Mouse (Mus musculus) liver, adult 2 months (tissue): ENCODE measurements around the gene Syt13. TPM values are rescaled to one million over a fixed set of nuclear protein-coding genes. Genes with fewer than 3 reads are reported as not detected.

ENCODE experiments used
- DNase-seq: peaks from one replicate; pipeline ENCODE4 v3.0.0-alpha.2; 2011; ENCODE audit warnings: low read depth, low spot score; ENCODE audit errors: extremely low read depth
- H3K27ac ChIP-seq: fragments of 200-500 bp; replicated peaks from 2 replicates; pipeline ENCODE4 v1.5.1; 2012; ENCODE audit warnings: low read depth, mild to moderate bottlenecking, control low read depth, inconsistent platforms, low read length; ENCODE audit not compliant: insufficient read depth
- H3K27me3 ChIP-seq: fragments of 200-500 bp; 2 replicates; pipeline ENCODE4 v1.6.1; 2012; ENCODE audit warnings: mild to moderate bottlenecking, moderate library complexity, low read length, inconsistent platforms; ENCODE audit not compliant: control insufficient read depth, insufficient read depth
- H3K36me3 ChIP-seq: fragments of 200-500 bp; 2 replicates; pipeline ENCODE4 v1.6.1; 2012; ENCODE audit warnings: low read length, inconsistent platforms; ENCODE audit not compliant: control insufficient read depth, insufficient read depth
- H3K4me1 ChIP-seq: fragments of 200-500 bp; 2 replicates; pipeline ENCODE4 v1.6.1; 2011; ENCODE audit warnings: low read length; ENCODE audit not compliant: control insufficient read depth, insufficient read depth
- H3K4me3 ChIP-seq: fragments of 200-500 bp; 2 replicates; pipeline ENCODE4 v1.5.1; 2011; ENCODE audit warnings: low read depth, mild to moderate bottlenecking, control low read depth, low read length, moderate library complexity; ENCODE audit not compliant: insufficient read depth
- H3K79me2 ChIP-seq: fragments of 200-500 bp; 2 replicates; pipeline ENCODE4 v1.6.1; 2012; ENCODE audit warnings: inconsistent platforms, mild to moderate bottlenecking, low read length, moderate library complexity; ENCODE audit not compliant: control insufficient read depth, insufficient read depth
- H3K9ac ChIP-seq: fragments of 200-500 bp; 2 replicates; pipeline ENCODE4 v1.6.1; 2012; ENCODE audit warnings: low read depth, mild to moderate bottlenecking, control low read depth, inconsistent platforms, low read length
- CTCF ChIP-seq: fragments of 200-500 bp; IDR thresholded peaks from 2 replicates; pipeline ENCODE4 v1.5.1; 2011; ENCODE audit warnings: low read depth, low read length, control low read depth
- POLR2A ChIP-seq: fragments of 200-500 bp; IDR thresholded peaks from 2 replicates; pipeline ENCODE4 v1.6.1; 2011; ENCODE audit warnings: low read length, control low read depth; ENCODE audit not compliant: insufficient read depth; ENCODE audit errors: extremely low read depth
- WGBS: fragments of 180-500 bp; shearing (Covaris S2); methylation state at CpG from one replicate; pipeline ENCODE4 v1.1.7; 2018; 5-methylcytosine and 5-hydroxymethylcytosine counted together
- polyA plus RNA-seq: library from polyadenylated mRNA; depleted of rRNA; stranded (reverse); fragments of >200 nt; gene quantifications from 2 replicates; pipeline ENCODE4 v1.2.3, GENCODE M21; 2012
- total RNA-seq: library from RNA; depleted of rRNA; stranded (reverse); fragments of >200 nt; gene quantifications from 2 replicates; pipeline ENCODE4 v1.2.3, GENCODE M21; 2014

Syt13 gene
- total and polyA plus RNA-seq, 2 experiments: not detected

- no peaks in the 10 kb centered on the region for H3K36me3 ChIP-seq
- H3K27me3 ChIP-seq: no peaks in the 10 kb centered on the region
- no peaks in the 10 kb centered on the region for H3K79me2 ChIP-seq
- WGBS: 87% methylated on average over 3 of the region's 3 CpGs
- DNase-seq: no peak
- H3K4me3 ChIP-seq: no peak overlapping the region
- no peak overlapping the region for H3K9ac ChIP-seq
- TF ChIP-seq CTCF (no peak), POLR2A (no peak)
- H3K4me1 ChIP-seq: no peaks in the 10 kb centered on the region
- H3K27ac ChIP-seq: no peak overlapping the region
Observed at GRCm38 (mm10) chr2:92877488-92877887, 37.4 kb upstream of the Syt13 start.

- no peak overlapping the region for H3K9ac ChIP-seq
- peak; percentile 15 for DNase-seq
- WGBS: 6% methylated on average over 15 of the region's 15 CpGs
Observed at GRCm38 (mm10) chr2:92883039-92883911, 31.6 kb upstream of the Syt13 start.

GRCm38 (mm10) chr2:92883912-92884243, 31.0 kb upstream of the Syt13 start:
- H3K27ac ChIP-seq: no peak overlapping the region
- peak; percentile 9 for DNase-seq
- TF ChIP-seq POLR2A: no peak
- no peak for TF ChIP-seq CTCF
- no peaks in the 10 kb centered on the region for H3K4me1 ChIP-seq
- no peaks in the 10 kb centered on the region for H3K79me2 ChIP-seq
- H3K27me3 ChIP-seq: no peaks in the 10 kb centered on the region
- no peak overlapping the region for H3K9ac ChIP-seq
- WGBS: 2% methylated on average over 2 of the region's 2 CpGs
- no peaks in the 10 kb centered on the region for H3K36me3 ChIP-seq
- H3K4me3 ChIP-seq: no peak overlapping the region

More at GRCm38 (mm10) chr2:92883039-92883911, 31.6 kb upstream of the Syt13 start:
- Histone ChIP-seq H3K4me3 (no peak overlapping the region), H3K79me2 (no peaks in the 10 kb centered on the region), H3K27ac (no peak overlapping the region), H3K4me1 (no peaks in the 10 kb centered on the region), H3K27me3 (no peaks in the 10 kb centered on the region), H3K36me3 (no peaks in the 10 kb centered on the region)
- TF ChIP-seq POLR2A: no peak
- TF ChIP-seq CTCF: peak; percentile 90

- H3K79me2 ChIP-seq: no peaks in the 10 kb centered on the region
- no peaks in the 10 kb centered on the region for H3K4me1 ChIP-seq
- no peaks in the 10 kb centered on the region for H3K27me3 ChIP-seq
- TF ChIP-seq CTCF: no peak
- no peak for TF ChIP-seq POLR2A
- no peak overlapping the region for H3K9ac ChIP-seq
- no peaks in the 10 kb centered on the region for H3K36me3 ChIP-seq
- no peak for DNase-seq
- H3K4me3 ChIP-seq: no peak overlapping the region
- WGBS: 88% methylated on average over 6 of the region's 6 CpGs
- H3K27ac ChIP-seq: no peak overlapping the region
Observed at GRCm38 (mm10) chr2:92884976-92885375, 29.9 kb upstream of the Syt13 start.

- H3K4me3 ChIP-seq: no peak overlapping the region
- TF ChIP-seq POLR2A: no peak
- TF ChIP-seq CTCF: no peak
- no peaks in the 10 kb centered on the region for H3K4me1 ChIP-seq
- no peaks in the 10 kb centered on the region for H3K27me3 ChIP-seq
- 69% methylated on average over 3 of the region's 3 CpGs for WGBS
- no peak overlapping the region for H3K9ac ChIP-seq
- H3K79me2 ChIP-seq: no peaks in the 10 kb centered on the region
- H3K27ac ChIP-seq: no peak overlapping the region
- no peaks in the 10 kb centered on the region for H3K36me3 ChIP-seq
- DNase-seq: no peak
Observed at GRCm38 (mm10) chr2:92886862-92887261, 28.0 kb upstream of the Syt13 start.

GRCm38 (mm10) chr2:92892524-92892923, 22.4 kb upstream of the Syt13 start:
- H3K36me3 ChIP-seq: no peaks in the 10 kb centered on the region
- no peak overlapping the region for H3K9ac ChIP-seq
- H3K27ac ChIP-seq: no peak overlapping the region
- H3K79me2 ChIP-seq: no peaks in the 10 kb centered on the region
- DNase-seq: no peak
- WGBS: 87% methylated on average over 4 of the region's 4 CpGs
- no peaks in the 10 kb centered on the region for H3K27me3 ChIP-seq
- no peaks in the 10 kb centered on the region for H3K4me1 ChIP-seq
- TF ChIP-seq CTCF (no peak), POLR2A (no peak)
- no peak overlapping the region for H3K4me3 ChIP-seq
